Mouse (Mus musculus): ENCODE measurements around the gene Olfr58.
"Not testable (repeated sequence)": the region's sequence is repeated elsewhere in the genome, so short reads cannot be mapped to it uniquely, and the experiment has no call there.

The Olfr58 gene

DNA sequence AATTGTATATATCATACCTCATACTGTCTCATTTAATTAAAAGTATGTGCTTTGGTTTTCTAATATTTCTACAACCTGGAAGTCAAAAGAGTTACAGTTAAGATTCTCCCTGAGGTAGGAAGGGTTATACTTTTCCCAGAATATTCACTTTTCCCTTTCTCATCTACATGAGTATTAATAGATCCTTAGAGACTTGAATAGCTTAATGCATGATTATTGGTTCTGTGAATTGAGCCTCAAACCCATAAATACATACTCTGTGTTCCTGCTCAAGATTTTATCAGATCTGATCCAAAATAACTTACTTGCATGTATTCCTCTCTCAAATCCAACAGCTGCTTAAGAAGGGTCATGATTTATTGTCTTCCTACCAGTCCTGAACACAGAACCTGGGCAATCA, at the start of gene Olfr58:
Olfr58 (plus strand) TSS at position 301 of the 400 bp plus-strand sequence.
- DNase-seq (ENCODE audit: low read depth, low spot score) = no peak

DNA sequence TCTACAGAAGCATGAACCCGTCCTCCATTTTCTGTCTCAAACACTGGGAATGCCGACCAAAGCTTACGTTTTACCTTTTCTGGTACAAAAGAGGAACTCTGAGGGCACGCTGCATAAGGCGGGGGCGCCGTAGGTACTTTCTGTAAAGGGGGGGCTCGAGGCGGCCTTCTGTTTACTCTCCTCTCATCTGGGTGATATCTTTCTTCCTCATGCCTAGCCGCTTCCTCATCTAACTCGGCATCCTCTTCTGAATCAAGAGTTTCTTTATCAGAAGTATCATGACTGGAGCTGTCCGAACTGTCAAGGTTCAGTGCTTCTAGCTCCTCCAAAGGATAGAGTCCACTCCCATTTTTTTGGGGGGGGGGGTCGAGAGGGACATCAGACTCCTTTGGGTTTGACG, 10.9 kb upstream of the Olfr58 start:
- DNase-seq (ENCODE audit: low read depth, low spot score) = no peak

DNA sequence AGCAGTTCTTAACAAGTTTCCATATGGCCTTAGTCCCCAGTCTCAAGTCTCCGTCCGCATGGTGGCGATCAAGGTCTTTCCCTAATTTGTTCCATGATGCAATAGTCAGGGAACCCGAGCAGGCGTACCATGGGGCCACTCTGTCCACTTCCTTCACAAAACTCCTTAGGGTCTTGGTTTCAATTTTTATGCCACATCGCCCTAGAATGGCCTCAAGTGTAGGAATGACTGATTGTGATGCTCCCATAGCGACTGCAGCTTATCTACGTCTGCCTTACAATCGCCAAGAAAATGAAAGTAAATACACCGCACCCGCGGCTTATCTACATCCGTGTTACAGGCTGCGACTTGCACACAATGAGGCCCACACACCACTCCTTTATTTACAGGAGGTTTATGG, 10.4 kb upstream of the Olfr58 start:
- no peak for DNase-seq (ENCODE audit: low read depth, low spot score)

DNA sequence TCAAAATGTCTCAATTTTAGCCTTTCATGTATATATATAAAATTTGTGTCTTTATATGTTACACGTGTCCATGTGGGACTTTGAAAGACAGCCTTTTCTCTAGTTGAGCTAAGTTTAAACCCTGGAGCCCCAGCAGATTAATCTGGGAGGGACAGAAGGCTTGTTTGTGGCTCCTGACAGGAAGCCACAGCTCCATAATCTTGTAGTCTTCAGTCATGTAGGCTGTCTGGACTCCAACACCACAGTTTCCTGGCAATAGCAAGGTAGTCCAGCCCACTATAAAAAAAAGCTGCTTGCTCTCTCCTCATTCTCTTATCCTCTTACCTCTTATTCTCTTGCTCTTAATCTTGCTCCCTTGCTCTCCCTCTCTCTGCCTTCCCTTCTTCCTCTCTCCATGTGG, 22.9 kb downstream of the Olfr58 start:
- no peak for DNase-seq (ENCODE audit: low read depth, low spot score)

DNA sequence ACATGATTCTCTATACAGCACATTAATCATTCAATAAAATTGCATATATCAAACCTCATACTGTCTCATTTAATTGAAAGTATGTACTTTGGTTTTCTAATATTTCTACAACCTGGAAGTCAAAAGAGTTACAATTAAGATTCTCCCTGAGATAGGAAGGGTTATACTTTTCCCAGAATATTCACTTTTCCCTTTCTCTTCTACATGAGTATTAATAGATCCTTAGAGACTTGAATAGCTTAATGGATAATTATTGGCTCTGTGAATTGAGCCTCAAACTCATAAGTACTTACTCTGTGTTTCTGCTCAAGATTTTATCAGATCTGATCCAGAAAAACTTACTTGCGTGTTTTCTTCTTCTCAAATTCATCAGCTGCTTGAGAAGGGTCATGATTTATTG, 24.5 kb downstream of the Olfr58 start, which contains the start of gene Olfr859:
Olfr859 (plus strand) TSS at position 301 of the 400 bp plus-strand sequence.
- DNase-seq (ENCODE audit: low read depth, low spot score) = not testable (repeated sequence)

Data from brain, adult 2 months (tissue).